Mouse (Mus musculus) small intestine, adult 2 months (tissue): ENCODE results near the gene Smpd3. TPM values are rescaled to one million over a fixed set of nuclear protein-coding genes. Genes with fewer than 3 reads are reported as not detected.

Source experiments
- H3K27ac ChIP-seq: fragments of 200-500 bp; 2 replicates; pipeline ENCODE4 v1.5.1; 2012; ENCODE audit warnings: low read depth, low read length, control low read depth, inconsistent platforms; ENCODE audit not compliant: insufficient read depth
- H3K27me3 ChIP-seq: fragments of 200-500 bp; 2 replicates; pipeline ENCODE4 v1.6.1; 2012; ENCODE audit warnings: mild to moderate bottlenecking, moderate library complexity, low read length, inconsistent platforms; ENCODE audit not compliant: control insufficient read depth, insufficient read depth
- H3K36me3 ChIP-seq: fragments of 200-500 bp; 2 replicates; pipeline ENCODE4 v1.6.1; 2012; ENCODE audit warnings: mild to moderate bottlenecking, low read length, control low read depth, inconsistent platforms; ENCODE audit not compliant: control insufficient read depth, insufficient read depth
- H3K4me1 ChIP-seq: fragments of 200-500 bp; 2 replicates; pipeline ENCODE4 v1.6.1; 2012; ENCODE audit warnings: low read length, inconsistent platforms, mixed read lengths; ENCODE audit not compliant: control insufficient read depth, insufficient read depth, insufficient read length
- H3K4me3 ChIP-seq: fragments of 200-500 bp; 2 replicates; pipeline ENCODE4 v1.5.1; 2012; ENCODE audit warnings: low read depth, mild to moderate bottlenecking, control low read depth, inconsistent platforms, low read length, moderate library complexity
- CTCF ChIP-seq: fragments of 200-500 bp; IDR thresholded peaks from 2 replicates; pipeline ENCODE4 v1.5.1; 2012; ENCODE audit warnings: low read depth, mild to moderate bottlenecking, control low read depth, inconsistent platforms, low read length, moderate library complexity, mixed read lengths; ENCODE audit not compliant: insufficient replicate concordance, insufficient read length; ENCODE audit errors: extremely low read depth
- POLR2A ChIP-seq: fragments of 200-500 bp; IDR thresholded peaks from 2 replicates; pipeline ENCODE4 v1.6.1; 2012; ENCODE audit warnings: low read depth, mild to moderate bottlenecking, control low read depth, inconsistent platforms, low read length, moderate library complexity
- WGBS: fragments of 180-500 bp; shearing (Covaris S2); methylation state at CpG from one replicate; pipeline ENCODE4 v1.1.7; 2018; 5-methylcytosine and 5-hydroxymethylcytosine counted together
- polyA plus RNA-seq: library from polyadenylated mRNA; depleted of rRNA; stranded (reverse); fragments of >200 nt; gene quantifications from 2 replicates; pipeline ENCODE4 v1.2.3, GENCODE M21; 2012

Gene Smpd3
- polyA plus RNA-seq, 1 experiment, result 73.6 TPM

GRCm38 (mm10) chr8:106260894-106261293 lies 76.9 kb downstream of the Smpd3 start:
- H3K36me3 ChIP-seq, result peaks cover 90% of the 10 kb centered on the region
- H3K4me1 ChIP-seq, result no peaks in the 10 kb centered on the region
- WGBS, result 89% methylated on average over 4 of the region's 4 CpGs
- no peak for TF ChIP-seq CTCF
- no peak for TF ChIP-seq POLR2A
- H3K27ac ChIP-seq, result no peak overlapping the region
- H3K27me3 ChIP-seq, result no peaks in the 10 kb centered on the region
- no peak overlapping the region for H3K4me3 ChIP-seq

GRCm38 (mm10) chr8:106259579-106260255 lies 78.1 kb downstream of the Smpd3 start:
- 87% methylated on average over 10 of the region's 10 CpGs for WGBS
- H3K36me3 ChIP-seq, result peaks cover 89% of the 10 kb centered on the region
- H3K4me3 ChIP-seq, result no peak overlapping the region
- H3K27ac ChIP-seq, result no peak overlapping the region
- no peaks in the 10 kb centered on the region for H3K4me1 ChIP-seq
- H3K27me3 ChIP-seq, result no peaks in the 10 kb centered on the region
- TF ChIP-seq CTCF, result no peak
- TF ChIP-seq POLR2A, result no peak

- no peak overlapping the region for H3K27ac ChIP-seq
- H3K4me1 ChIP-seq, result no peaks in the 10 kb centered on the region
- H3K4me3 ChIP-seq, result no peak overlapping the region
- 37% methylated on average over 1 of the region's 1 CpGs for WGBS
- H3K27me3 ChIP-seq, result no peaks in the 10 kb centered on the region
- TF ChIP-seq POLR2A (no peak), CTCF (peak; percentile 55; the same call in 1 of the 2 replicates)
- peaks cover 88% of the 10 kb centered on the region for H3K36me3 ChIP-seq
Measured at GRCm38 (mm10) chr8:106258169-106258568, 79.6 kb downstream of the Smpd3 start.

GRCm38 (mm10) chr8:106250186-106250585 lies 87.6 kb downstream of the Smpd3 start:
- TF ChIP-seq CTCF (no peak), POLR2A (no peak)
- Histone ChIP-seq H3K4me1 (no peaks in the 10 kb centered on the region), H3K27ac (no peak overlapping the region), H3K27me3 (no peaks in the 10 kb centered on the region), H3K36me3 (peaks cover 40% of the 10 kb centered on the region), H3K4me3 (no peak overlapping the region)
- WGBS, result 73% methylated on average over 4 of the region's 4 CpGs

GRCm38 (mm10) chr8:106237106-106237505 lies 100.7 kb downstream of the Smpd3 start:
- H3K36me3 ChIP-seq, result peaks cover 12% of the 10 kb centered on the region
- H3K27me3 ChIP-seq, result no peaks in the 10 kb centered on the region
- WGBS, result 41% methylated on average over 5 of the region's 5 CpGs
- H3K4me1 ChIP-seq, result no peaks in the 10 kb centered on the region
- TF ChIP-seq POLR2A (no peak), CTCF (no peak)
- no peak overlapping the region for H3K4me3 ChIP-seq
- peak overlapping the region; percentile 2; the same call in 1 of the 2 replicates for H3K27ac ChIP-seq

- 87% methylated on average over 17 of the region's 17 CpGs for WGBS
Measured at GRCm38 (mm10) chr8:106234567-106235261, 103.1 kb downstream of the Smpd3 start.

GRCm38 (mm10) chr8:106232751-106233150 lies 105.0 kb downstream of the Smpd3 start:
- Histone ChIP-seq H3K4me3 (no peak overlapping the region), H3K36me3 (peaks cover 12% of the 10 kb centered on the region), H3K4me1 (no peaks in the 10 kb centered on the region), H3K27ac (no peak overlapping the region), H3K27me3 (no peaks in the 10 kb centered on the region)
- no peak for TF ChIP-seq CTCF
- no peak for TF ChIP-seq POLR2A
- 67% methylated on average over 3 of the region's 3 CpGs for WGBS

More at GRCm38 (mm10) chr8:106234567-106235261, 103.1 kb downstream of the Smpd3 start:
- no peak for TF ChIP-seq CTCF
- TF ChIP-seq POLR2A, result no peak
- Histone ChIP-seq H3K4me3 (no peak overlapping the region), H3K27ac (no peak overlapping the region), H3K36me3 (peaks cover 12% of the 10 kb centered on the region), H3K4me1 (no peaks in the 10 kb centered on the region), H3K27me3 (no peaks in the 10 kb centered on the region)
